Mouse (Mus musculus) CH12.LX (cell line): ENCODE data around the gene Wdr24. TPM values are rescaled to one million over a fixed set of nuclear protein-coding genes. Genes with fewer than 3 reads are reported as not detected.
A peak's percentile ranks its signal among the peaks of the same experiment; 100 is the strongest.

Source experiments
- DNase-seq: peaks from one replicate; pipeline ENCODE4 v3.0.0-alpha.2; 2013; ENCODE audit errors: extremely low read depth
- H3K27ac ChIP-seq: 2 replicates; pipeline ENCODE4 v1.5.1; 2012; ENCODE audit warnings: low read depth, mild to moderate bottlenecking, control low read depth, moderate library complexity; ENCODE audit not compliant: insufficient read depth
- H3K27me3 ChIP-seq: replicated peaks from 2 replicates; pipeline ENCODE3; 2012; ENCODE audit warnings: inconsistent platforms
- H3K36me3 ChIP-seq, 2 experiments: replicated peaks in 1 of 2; 2 replicates each; pipeline versions ENCODE3 to v1.6.1; 2012; ENCODE audit warnings: inconsistent platforms in 1 of 2, low read length in 1 of 2, mild to moderate bottlenecking in 1 of 2, mixed read lengths in 1 of 2, moderate library complexity in 1 of 2; ENCODE audit not compliant: control insufficient read depth in 1 of 2, insufficient read depth in 1 of 2
- H3K4me1 ChIP-seq, 2 experiments: 2 replicates each; pipeline ENCODE4 v1.6.1; 2012; ENCODE audit warnings: inconsistent platforms in 1 of 2, moderate library complexity in 1 of 2; ENCODE audit not compliant: insufficient read depth in 2 of 2, control insufficient read depth in 1 of 2
- H3K4me2 ChIP-seq: 2 replicates; pipeline ENCODE4 v1.6.1; 2012; ENCODE audit warnings: low read depth, mild to moderate bottlenecking, control low read depth; ENCODE audit not compliant: poor library complexity, insufficient read depth, severe bottlenecking
- H3K4me3 ChIP-seq, 3 experiments: fragments of 150-350 bp in 1 of 3; sonication (generic) in 1 of 3; replicated peaks in 1 of 3; 2 replicates each; pipeline versions ENCODE3 to v1.5.1; 2011 to 2012; ENCODE audit warnings: low read depth in 2 of 3, low read length in 2 of 3, mild to moderate bottlenecking in 2 of 3, moderate library complexity in 2 of 3, control low read depth in 1 of 3, improper control_type of control experiment in 1 of 3, inconsistent platforms in 1 of 3, mixed read lengths in 1 of 3; ENCODE audit not compliant: poor library complexity in 1 of 3
- H3K79me2 ChIP-seq: replicated peaks from 2 replicates; pipeline ENCODE4 v1.6.1; 2012; ENCODE audit warnings: mild to moderate bottlenecking, moderate library complexity; ENCODE audit not compliant: control insufficient read depth, poor library complexity, insufficient read depth, severe bottlenecking; ENCODE audit errors: extremely low read depth
- H3K9ac ChIP-seq: 2 replicates; pipeline ENCODE4 v1.6.1; 2012; ENCODE audit warnings: low read depth, mild to moderate bottlenecking, control low read depth, moderate library complexity; ENCODE audit not compliant: insufficient read depth
- H3K9me3 ChIP-seq: replicated peaks from 2 replicates; pipeline ENCODE3; 2012; ENCODE audit warnings: low read length, inconsistent platforms, mixed read lengths
- BHLHE40 ChIP-seq: IDR thresholded peaks from 2 replicates; pipeline ENCODE4 v1.6.1; 2011; ENCODE audit warnings: mild to moderate bottlenecking, low read depth, low read length, improper control_type of control experiment
- CHD1 ChIP-seq: IDR thresholded peaks from 2 replicates; pipeline ENCODE4 v1.6.1; 2012; ENCODE audit warnings: low read depth, low read length, improper control_type of control experiment, inconsistent platforms
- CHD2 ChIP-seq: IDR thresholded peaks from 2 replicates; pipeline ENCODE4 v1.6.1; 2011; ENCODE audit warnings: low read length, improper control_type of control experiment
- CTCF ChIP-seq, 2 experiments: IDR thresholded peaks in 1 of 2; conservative IDR thresholded peaks in 1 of 2; 2 replicates each; pipeline ENCODE4 v1.5.1; 2011 to 2012; ENCODE audit warnings: low read depth in 2 of 2, low read length in 2 of 2, improper control_type of control experiment in 1 of 2, inconsistent platforms in 1 of 2, mild to moderate bottlenecking in 1 of 2, moderate library complexity in 1 of 2
- E2F4 ChIP-seq: IDR thresholded peaks from 2 replicates; pipeline ENCODE4 v1.6.1; 2011; ENCODE audit warnings: low read depth, low read length, improper control_type of control experiment; ENCODE audit not compliant: insufficient replicate concordance
- ELF1 ChIP-seq: IDR thresholded peaks from 2 replicates; pipeline ENCODE4 v1.6.1; 2014; ENCODE audit warnings: low read depth, mild to moderate bottlenecking, inconsistent platforms, low read length, improper control_type of control experiment
- EP300 ChIP-seq: IDR thresholded peaks from 2 replicates; pipeline ENCODE4 v1.6.1; 2011; ENCODE audit warnings: low read length, improper control_type of control experiment
- ETS1 ChIP-seq: conservative IDR thresholded peaks from 2 replicates; pipeline ENCODE4 v1.6.1; 2012; ENCODE audit warnings: low read depth, mild to moderate bottlenecking, inconsistent platforms, low read length, improper control_type of control experiment, moderate library complexity
- GABPA ChIP-seq: IDR thresholded peaks from 2 replicates; pipeline ENCODE4 v1.6.1; 2012; ENCODE audit warnings: low read depth, low read length, improper control_type of control experiment, inconsistent platforms; ENCODE audit not compliant: insufficient replicate concordance
- HCFC1 ChIP-seq: IDR thresholded peaks from 2 replicates; pipeline ENCODE4 v1.6.1; 2012; ENCODE audit warnings: low read depth, mild to moderate bottlenecking, inconsistent platforms, low read length, improper control_type of control experiment
- IRF4 ChIP-seq: IDR thresholded peaks from 2 replicates; pipeline ENCODE4 v1.6.1; 2014; ENCODE audit warnings: low read depth, mild to moderate bottlenecking, inconsistent platforms, low read length, improper control_type of control experiment
- JUN ChIP-seq: IDR thresholded peaks from 2 replicates; pipeline ENCODE4 v1.6.1; 2011; ENCODE audit warnings: low read depth, mild to moderate bottlenecking, low read length, improper control_type of control experiment, moderate library complexity; ENCODE audit not compliant: insufficient read depth
- KAT2A ChIP-seq: IDR thresholded peaks from 2 replicates; pipeline ENCODE4 v1.6.1; 2012; ENCODE audit warnings: low read length, improper control_type of control experiment, inconsistent platforms; ENCODE audit not compliant: insufficient replicate concordance
- MAX ChIP-seq: IDR thresholded peaks from 2 replicates; pipeline ENCODE4 v1.6.1; 2011; ENCODE audit warnings: low read length, improper control_type of control experiment
- MAZ ChIP-seq: IDR thresholded peaks from 2 replicates; pipeline ENCODE4 v1.6.1; 2012; ENCODE audit warnings: low read depth, mild to moderate bottlenecking, inconsistent platforms, low read length, improper control_type of control experiment, moderate library complexity
- MEF2A ChIP-seq: IDR thresholded peaks from 2 replicates; pipeline ENCODE4 v1.6.1; 2014; ENCODE audit warnings: low read depth, mild to moderate bottlenecking, inconsistent platforms, low read length, improper control_type of control experiment, borderline replicate concordance
- MXI1 ChIP-seq: IDR thresholded peaks from 2 replicates; pipeline ENCODE4 v1.6.1; 2011; ENCODE audit warnings: mild to moderate bottlenecking, low read depth, low read length, improper control_type of control experiment
- MYC ChIP-seq: IDR thresholded peaks from 2 replicates; pipeline ENCODE4 v1.6.1; 2011; ENCODE audit warnings: low read depth, mild to moderate bottlenecking, improper control_type of control experiment, low read length
- RAD21 ChIP-seq: IDR thresholded peaks from 2 replicates; pipeline ENCODE4 v1.6.1; 2011; ENCODE audit warnings: low read depth, mild to moderate bottlenecking, low read length, improper control_type of control experiment, moderate library complexity
- RCOR1 ChIP-seq: conservative IDR thresholded peaks from 2 replicates; pipeline ENCODE4 v1.6.1; 2012; ENCODE audit warnings: low read depth, mild to moderate bottlenecking, inconsistent platforms, low read length, improper control_type of control experiment
- SIN3A ChIP-seq: IDR thresholded peaks from 2 replicates; pipeline ENCODE4 v1.6.1; 2012; ENCODE audit warnings: low read length, improper control_type of control experiment, inconsistent platforms
- SMC3 ChIP-seq: IDR thresholded peaks from 2 replicates; pipeline ENCODE4 v1.6.1; 2011; ENCODE audit warnings: low read depth, low read length, improper control_type of control experiment
- TBP ChIP-seq: conservative IDR thresholded peaks from 2 replicates; pipeline ENCODE4 v1.6.1; 2011; ENCODE audit warnings: low read depth, low read length, improper control_type of control experiment
- TCF12 ChIP-seq: IDR thresholded peaks from 2 replicates; pipeline ENCODE4 v1.6.1; 2014; ENCODE audit warnings: low read depth, mild to moderate bottlenecking, inconsistent platforms, low read length, improper control_type of control experiment
- UBTF ChIP-seq: IDR thresholded peaks from 2 replicates; pipeline ENCODE4 v1.6.1; 2012; ENCODE audit warnings: low read depth, mild to moderate bottlenecking, inconsistent platforms, low read length, improper control_type of control experiment, moderate library complexity
- USF1 ChIP-seq: IDR thresholded peaks from 2 replicates; pipeline ENCODE4 v1.6.1; 2014; ENCODE audit warnings: low read depth, mild to moderate bottlenecking, inconsistent platforms, low read length, improper control_type of control experiment
- ZC3H11A ChIP-seq: IDR thresholded peaks from 2 replicates; pipeline ENCODE4 v1.6.1; 2012; ENCODE audit warnings: low read depth, mild to moderate bottlenecking, inconsistent platforms, low read length, improper control_type of control experiment
- ZKSCAN1 ChIP-seq: IDR thresholded peaks from 2 replicates; pipeline ENCODE4 v1.6.1; 2012; ENCODE audit warnings: low read depth, inconsistent platforms, low read length, improper control_type of control experiment, borderline replicate concordance
- ZMIZ1 ChIP-seq: IDR thresholded peaks from 2 replicates; pipeline ENCODE4 v1.6.1; 2012; ENCODE audit warnings: low read depth, mild to moderate bottlenecking, inconsistent platforms, low read length, improper control_type of control experiment
- ZNF384 ChIP-seq: IDR thresholded peaks from 2 replicates; pipeline ENCODE4 v1.6.1; 2012; ENCODE audit warnings: low read depth, low read length, improper control_type of control experiment, inconsistent platforms
- dilution Hi-C: fragments of 300-500 bp; cut with MboI; formaldehyde crosslinking; loops from 2 replicates; pipeline ENCODE4 v1.14.3; 2020; ENCODE audit warnings: low sequenced_read_pairs; ENCODE audit not compliant: extremely low pct_unique_long_range_greater_than_20kb, extremely low pct_ligation_motif_present
- in situ Hi-C: fragments of 300-500 bp; cut with MboI; formaldehyde crosslinking; loops from 3 replicates; pipeline ENCODE4 v1.14.3; 2019; ENCODE audit warnings: low sequenced_read_pairs, low pct_ligation_motif_present, low pct_unique_long_range_greater_than_20kb, mixed read lengths
- polyA plus RNA-seq: library from polyadenylated mRNA; unstranded; fragments of >175 nt; gene quantifications from 2 replicates; pipeline ENCODE4 v1.2.1, GENCODE M21; 2012; ENCODE audit warnings: low read depth; ENCODE audit not compliant: insufficient read length
- total RNA-seq, 2 experiments: library from RNA; depleted of rRNA; stranded (reverse); fragments of 300-350 nt in 1 of 2; fragments of >200 nt in 1 of 2; gene quantifications; 2 replicates each; pipeline ENCODE4 v1.2.3; 2012 to 2014

The Wdr24 gene
- total and polyA plus RNA-seq, 3 experiments, result 20.4 to 28.6 (median 20.9) TPM

DNA sequence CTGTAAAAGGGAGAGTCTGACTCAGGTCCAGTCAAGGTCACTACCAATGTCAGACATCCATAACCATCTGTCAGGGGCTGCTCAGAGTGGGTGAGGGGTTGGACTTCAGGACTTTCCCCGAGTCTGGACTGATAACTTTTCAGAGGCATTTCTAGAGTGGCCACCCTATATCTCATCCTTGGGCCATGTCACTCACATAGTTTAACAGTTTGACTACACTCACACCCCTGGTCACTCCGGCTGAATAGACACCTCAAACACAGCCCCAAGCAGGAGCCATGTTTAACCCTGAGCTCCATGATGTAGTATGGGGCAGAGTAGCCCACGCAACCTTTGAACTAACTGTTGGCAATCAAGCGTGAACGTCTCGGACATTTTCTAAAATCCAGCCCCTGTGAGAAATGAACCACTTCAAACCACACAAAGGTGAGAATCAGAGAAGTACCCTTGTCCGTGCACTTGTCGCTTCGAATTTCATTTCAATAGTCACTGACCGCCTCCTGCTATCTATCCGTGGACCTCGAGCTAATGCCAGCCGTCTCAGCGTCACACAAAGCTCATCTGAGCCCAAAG lies 50.8 kb downstream of the Wdr24 start:
- Histone ChIP-seq H3K4me1 (peaks cover 6 to 18% of the 10 kb centered on the region in 2 experiments), H3K9ac (peak overlapping the region; percentile 44)
- dilution Hi-C loops, result no loop called here

DNA sequence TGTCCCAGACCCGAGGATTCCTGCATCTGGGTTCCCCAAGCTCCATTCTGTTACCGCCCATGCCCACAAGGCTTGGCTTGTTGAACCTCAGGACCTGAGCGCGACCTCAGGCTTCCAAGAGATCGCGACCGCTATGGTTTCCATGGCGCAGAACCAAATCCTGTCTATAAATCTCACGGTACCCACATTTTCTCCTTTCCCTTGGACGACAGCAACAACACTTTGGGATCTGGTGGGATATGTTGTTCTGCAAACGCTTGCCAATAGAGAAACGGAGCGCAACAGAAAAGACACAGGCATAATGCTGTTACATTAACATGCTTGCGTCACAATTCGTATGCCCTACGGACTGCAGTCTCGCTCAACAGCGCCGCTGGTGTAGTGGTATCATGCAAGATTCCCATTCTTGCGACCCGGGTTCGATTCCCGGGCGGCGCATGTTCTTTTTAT lies 51.3 kb downstream of the Wdr24 start, which contains the start of gene Mettl26:
Gene Mettl26 (plus strand): TSS at position 354 of the 450 bp plus-strand sequence.
- dilution Hi-C loops, result no loop called here
- Histone ChIP-seq H3K4me2 (peak within 1 kb of the TSS; percentile 46), H3K4me3 (peak within 1 kb of the TSS; percentile 63 to 93 (median 81)), H3K9me3 (no peaks in the 10 kb centered on the region), H3K27me3 (peaks cover 19% of the 10 kb centered on the region), H3K79me2 (no peaks in the 10 kb centered on the region), H3K27ac (peak within 1 kb of the TSS; percentile 73), H3K36me3 (peaks cover 23 to 31% of the 10 kb centered on the region in 2 experiments), H3K4me1 (peaks cover 6 to 18% of the 10 kb centered on the region in 2 experiments), H3K9ac (peak within 1 kb of the TSS; percentile 63)
- DNase-seq, result peak; percentile 92
- in situ Hi-C loops, result no loop called here
- TF ChIP-seq ZKSCAN1 (no peak), ZMIZ1 (no peak), MAX (peak; percentile 44), MAZ (no peak), MYC (0 out of 2 replicates have a peak, but pooled peaks have one; percentile 42), TCF12 (no peak), MEF2A (no peak), RCOR1 (0 out of 2 replicates have a peak, but pooled peaks have one; percentile 51), JUN (no peak), CHD1 (0 out of 2 replicates have a peak, but pooled peaks have one; percentile 23), IRF4 (peak; percentile 54; the same call in 1 of the 2 replicates), RAD21 (no peak), BHLHE40 (no peak), TBP (peak; percentile 100), HCFC1 (no peak), ZNF384 (no peak), EP300 (no peak), ZC3H11A (no peak), E2F4 (peak; percentile 85), ETS1 (no peak), KAT2A (peak; percentile 76; the same call in 1 of the 2 replicates), CHD2 (no peak), MXI1 (peak; percentile 52), CTCF (conservative IDR thresholded peaks at IDR 0.05 in 1 of 2, IDR thresholded peaks at IDR 0.05 in 1 of 2; ENCODE audit: low read depth in 2 of 2, low read length in 2 of 2) (no peak), USF1 (no peak), GABPA (no peak), UBTF (no peak), SMC3 (no peak), SIN3A (no peak), ELF1 (peak; percentile 97)

More for the DNA sequence above, 50.8 kb downstream of the Wdr24 start:
- Histone ChIP-seq H3K4me2 (peak overlapping the region; percentile 46), H3K27ac (peak overlapping the region; percentile 60), H3K27me3 (peaks cover 23% of the 10 kb centered on the region), H3K9me3 (no peaks in the 10 kb centered on the region), H3K79me2 (no peaks in the 10 kb centered on the region), H3K36me3 (peaks cover 17 to 26% of the 10 kb centered on the region in 2 experiments), H3K4me3 (peak overlapping the region; percentile 61 to 93 (median 63))
- no peak for DNase-seq
- TF ChIP-seq E2F4 (no peak), CHD1 (0 out of 2 replicates have a peak, but pooled peaks have one; percentile 62), SIN3A (0 out of 2 replicates have a peak, but pooled peaks have one; percentile 12), HCFC1 (no peak)
- in situ Hi-C loops, result no loop called here
